Mouse (Mus musculus): ENCODE results near the gene Phc1.
"Not testable (repeated sequence)": the region's sequence is repeated elsewhere in the genome, so short reads cannot be mapped to it uniquely, and the experiment has no call there.

Gene Phc1

GRCm38 (mm10) chr6:122340349-122341000 lies at the start of gene Phc1:
Gene Phc1, minus strand, starts transcription at chr6:122340561.
- in situ Hi-C loops (cut with MboI, MseI): loop anchor here (5.0 kb wide), 1 partner anchor 33 kb away; the partner anchor contains the start of gene M6pr

GRCm38 (mm10) chr6:122389986-122390385 lies 49.6 kb upstream of the Phc1 start:
- in situ Hi-C loops (cut with MboI, MseI): loop anchor here (5.0 to 10.0 kb wide), 3 partner anchors 83 to 835 kb away; partner anchors contain the start of gene M6pr

GRCm38 (mm10) chr6:122387177-122388028 lies 47.0 kb upstream of the Phc1 start:
- in situ Hi-C loops (cut with MboI, MseI): not testable (repeated sequence)

- in situ Hi-C loops (cut with MboI, MseI): no loop called here
Observed at GRCm38 (mm10) chr6:122385724-122386123, 45.4 kb upstream of the Phc1 start.

- in situ Hi-C loops (cut with MboI, MseI): no loop called here
Observed at GRCm38 (mm10) chr6:122384886-122385285, 44.5 kb upstream of the Phc1 start.

- in situ Hi-C loops (cut with MboI, MseI): no loop called here
Observed at GRCm38 (mm10) chr6:122383211-122383610, 42.9 kb upstream of the Phc1 start.

DNA sequence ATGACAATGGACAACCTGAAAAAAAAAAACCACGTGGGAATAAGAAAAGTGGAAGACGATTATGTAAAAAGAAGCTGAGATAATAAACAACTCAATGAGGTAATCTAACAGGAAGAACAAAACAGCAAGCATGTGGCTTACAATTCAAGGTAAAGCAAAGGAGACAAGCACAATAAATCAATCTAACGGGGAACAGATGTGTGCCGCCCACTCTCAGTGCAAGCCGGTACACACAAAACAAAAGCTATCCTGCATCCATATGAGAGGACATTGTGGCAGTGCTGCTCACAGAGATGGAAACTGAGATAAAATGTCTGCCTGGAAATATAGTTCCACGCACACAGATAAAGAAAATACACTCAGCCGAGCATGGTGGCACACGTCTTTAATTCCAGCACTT lies 41.7 kb upstream of the Phc1 start:
- in situ Hi-C loops (cut with MboI, MseI): no loop called here

DNA sequence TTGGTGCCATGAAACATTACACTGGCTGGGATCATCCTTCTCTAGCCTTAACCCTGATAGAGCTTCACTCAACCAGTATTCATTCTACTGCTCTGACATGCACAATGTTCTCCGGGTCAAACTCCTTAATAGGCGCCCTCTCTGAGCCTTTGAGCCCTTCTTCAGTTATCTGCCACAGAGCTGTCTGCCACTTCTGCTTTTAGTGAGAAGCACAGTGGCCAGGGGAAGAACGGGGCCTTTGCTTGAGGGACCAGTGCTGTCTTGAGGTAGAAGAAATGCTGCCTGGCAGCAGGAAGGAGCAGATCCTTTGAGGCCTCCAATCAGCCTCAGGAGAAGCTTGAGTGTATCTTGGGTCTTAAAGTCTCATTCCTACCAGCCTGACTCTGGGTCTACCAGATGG lies 27.9 kb upstream of the Phc1 start:
- in situ Hi-C loops (cut with MboI, MseI): no loop called here

- in situ Hi-C loops (cut with MboI, MseI): no loop called here
Observed at GRCm38 (mm10) chr6:122366976-122367375, 26.6 kb upstream of the Phc1 start.

GRCm38 (mm10) chr6:122366287-122366686 lies 25.9 kb upstream of the Phc1 start:
- in situ Hi-C loops (cut with MboI, MseI): no loop called here

DNA sequence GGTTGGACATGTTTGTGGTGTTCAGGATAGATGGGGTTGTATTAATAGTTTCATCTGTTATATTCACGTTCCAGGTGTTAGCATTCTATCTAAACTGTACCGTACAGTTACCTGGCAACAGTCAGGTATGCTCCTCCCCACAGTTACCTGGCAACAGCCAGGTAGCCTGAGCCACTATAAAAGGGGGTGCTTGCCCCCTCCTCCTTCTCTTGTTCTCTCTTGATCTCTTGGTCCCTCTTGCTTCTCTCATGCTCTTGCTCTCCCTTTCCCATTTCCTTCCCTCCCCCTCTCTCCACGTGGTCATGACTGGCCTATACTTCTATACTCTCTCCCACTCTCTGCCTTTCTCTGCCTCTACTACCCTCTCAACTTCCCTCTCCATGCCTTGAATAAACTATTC lies 25.3 kb upstream of the Phc1 start:
- in situ Hi-C loops (cut with MboI, MseI): no loop called here

- in situ Hi-C loops (cut with MboI, MseI): no loop called here
Observed at GRCm38 (mm10) chr6:122357089-122357488, 16.7 kb upstream of the Phc1 start.

DNA sequence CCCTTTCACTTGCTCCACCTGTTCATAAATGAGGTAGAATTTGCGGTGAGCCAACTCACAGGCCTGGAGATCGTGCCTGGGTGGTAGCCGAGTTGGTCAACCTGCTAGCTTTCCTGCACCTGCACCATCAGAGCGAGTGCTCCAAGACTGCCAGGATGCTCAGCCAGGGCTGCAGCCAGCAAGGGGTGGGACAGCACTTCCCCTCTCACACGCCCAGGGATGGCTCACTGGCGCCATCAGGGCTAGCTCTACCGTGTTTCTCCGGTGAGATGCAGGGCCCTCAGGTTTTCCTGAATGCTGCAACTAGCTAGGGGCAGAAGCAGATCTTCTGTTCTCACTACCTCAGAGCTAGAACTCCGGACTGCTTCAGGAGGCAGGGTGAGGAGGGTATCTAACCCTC lies 15.5 kb upstream of the Phc1 start:
- in situ Hi-C loops (cut with MboI, MseI): no loop called here

GRCm38 (mm10) chr6:122347326-122347725 lies 7.0 kb upstream of the Phc1 start:
- in situ Hi-C loops (cut with MboI, MseI): not testable (repeated sequence)

GRCm38 (mm10) chr6:122346399-122346798 lies 6.0 kb upstream of the Phc1 start:
- in situ Hi-C loops (cut with MboI, MseI): no loop called here

DNA sequence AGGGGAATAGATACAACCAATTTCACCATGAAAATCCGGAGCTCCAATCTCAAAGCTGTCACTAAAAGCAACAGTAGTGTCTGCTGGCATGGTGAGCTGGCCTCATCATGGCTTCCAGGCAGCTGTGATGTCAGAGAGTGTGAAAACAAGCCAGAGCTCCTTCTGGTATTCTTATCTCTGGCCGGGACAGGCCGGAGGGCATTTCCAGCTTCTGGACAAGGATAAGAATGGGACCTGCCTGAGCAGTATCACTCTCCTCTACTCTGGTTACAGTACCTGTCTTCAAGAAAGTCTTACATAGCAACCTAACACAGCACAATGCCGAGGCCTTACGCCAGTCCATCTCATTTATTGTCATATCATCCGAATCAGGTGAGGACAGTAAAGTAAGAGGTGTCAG lies 5.4 kb upstream of the Phc1 start:
- in situ Hi-C loops (cut with MboI, MseI): no loop called here

DNA sequence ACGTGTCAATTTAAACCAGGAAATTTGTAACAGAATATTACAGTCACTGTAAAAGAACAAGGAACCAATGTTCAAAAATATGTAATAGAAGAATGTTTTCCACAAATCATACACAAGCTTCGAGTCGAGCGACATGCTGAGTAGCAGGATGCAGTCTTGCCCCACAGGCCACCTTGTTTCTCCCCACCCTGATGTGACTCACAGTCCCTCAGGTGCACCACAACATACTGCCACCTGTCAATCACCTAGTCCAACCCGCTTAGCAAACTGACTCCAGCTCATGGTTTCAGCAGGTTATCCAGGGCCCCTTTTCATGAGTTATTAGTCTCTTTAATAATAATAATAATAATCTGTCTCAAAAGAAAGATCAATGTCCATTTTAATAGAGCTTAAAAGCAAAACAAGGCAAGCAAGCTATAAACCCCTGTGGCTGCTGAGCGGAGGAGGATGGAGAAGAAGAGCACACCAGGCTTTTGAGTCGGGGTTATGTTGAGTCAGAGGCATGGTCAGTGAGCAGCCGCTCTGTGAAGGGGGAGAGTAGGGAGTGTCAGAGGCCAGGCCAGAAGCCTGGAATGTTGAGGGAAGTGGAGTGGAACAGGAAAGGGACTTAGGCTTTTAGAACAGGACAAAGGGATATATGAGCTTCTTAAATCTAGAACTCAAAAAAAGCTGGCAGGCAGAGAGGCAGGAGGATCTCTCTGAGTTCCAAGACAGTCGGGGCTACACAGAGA lies 4.2 kb upstream of the Phc1 start:
- in situ Hi-C loops (cut with MboI, MseI): loop anchor here (5.0 kb wide), 1 partner anchor 37 kb away; the partner anchor contains the start of gene M6pr

GRCm38 (mm10) chr6:122343719-122344118 lies 3.4 kb upstream of the Phc1 start:
- in situ Hi-C loops (cut with MboI, MseI): loop anchor here (5.0 kb wide), 1 partner anchor 36 kb away; the partner anchor contains the start of gene M6pr

- in situ Hi-C loops (cut with MboI, MseI): loop anchor here (5.0 kb wide), 1 partner anchor 35 kb away; the partner anchor contains the start of gene M6pr
Observed at GRCm38 (mm10) chr6:122342125-122342524, 1.8 kb upstream of the Phc1 start.

DNA sequence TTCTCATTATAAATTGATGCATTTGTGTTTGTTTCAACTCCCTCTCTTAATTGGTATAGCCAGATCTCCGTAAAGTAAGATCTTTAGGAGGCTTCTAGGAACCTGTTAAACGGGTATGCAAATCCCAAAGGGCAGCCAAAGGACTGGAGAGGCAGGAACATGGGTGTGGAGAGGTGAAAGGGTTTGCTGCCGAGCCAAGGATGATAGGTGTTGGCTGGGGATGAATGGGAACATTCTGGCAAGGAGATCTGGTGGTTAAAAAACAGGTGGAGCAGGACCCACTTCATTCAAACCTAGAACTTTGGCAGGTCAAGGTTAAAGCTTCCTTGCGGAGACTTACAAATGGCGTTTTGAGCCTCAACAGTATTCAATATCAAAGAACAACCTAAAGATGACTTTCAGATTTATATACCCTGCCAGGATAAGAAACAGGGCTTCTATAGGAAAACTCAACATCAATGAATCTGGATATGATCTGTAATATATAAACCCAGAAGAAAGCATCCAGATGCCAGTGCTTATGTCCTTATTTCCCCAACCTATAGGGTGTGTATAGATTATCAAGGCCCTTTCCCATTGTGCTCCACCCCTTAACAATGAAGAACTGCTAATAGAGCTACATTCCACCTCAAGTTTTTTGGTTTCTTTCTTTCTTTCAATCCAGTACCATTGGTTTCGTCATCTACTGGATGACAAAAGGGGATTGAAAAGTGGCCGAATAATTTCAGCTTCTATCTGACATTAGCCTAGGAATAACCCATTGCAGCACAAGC lies 863 bp upstream of the Phc1 start:
- in situ Hi-C loops (cut with MboI, MseI): loop anchor here (5.0 kb wide), 1 partner anchor 34 kb away; the partner anchor contains the start of gene M6pr

All from T-helper 1 cell (primary cell).